Mouse (Mus musculus) neutrophil, adult 65 days (primary cell): ENCODE results near the gene Gm9495. TPM values are rescaled to one million over a fixed set of nuclear protein-coding genes. Genes with fewer than 3 reads are reported as not detected.

Experiments used
- total RNA-seq: library from RNA; stranded (reverse); gene quantifications from 2 replicates; pipeline ENCODE4 v1.2.4, GENCODE M21; 2023

The Gm9495 gene
- not detected in 2 replicates for total RNA-seq

GRCm38 (mm10) chr8:69453465-69453864 is at the start of gene Gm9495:
Gene Gm9495 (minus strand): TSS chr8:69453565.

Other genes starting within 250 kb of the Gm9495 start
- gene Zfp930, start 244.5 kb downstream of the Gm9495 start, total RNA-seq = 2.0 and 2.8 TPM in 2 replicates
- 0.92 and 0.95 TPM in 2 replicates for gene D130040H23Rik, start 182.5 kb downstream of the Gm9495 start, total RNA-seq
- gene Gm7697, start 69.4 kb upstream of the Gm9495 start, total RNA-seq = not detected in 2 replicates
- 43.0 and 61.8 TPM in 2 replicates for gene Zfp868, start 172.0 kb upstream of the Gm9495 start, total RNA-seq
- not detected in 2 replicates for gene Zfp964, start 200.9 kb upstream of the Gm9495 start, total RNA-seq